Mouse (Mus musculus): Measurements from ENCODE around the gene Itpr2. TPM values are rescaled to one million over a fixed set of nuclear protein-coding genes. Genes with fewer than 3 reads are reported as not detected.
A peak's percentile ranks its signal among the peaks of the same experiment; 100 is the strongest.

Gene Itpr2
- polyA plus RNA-seq, 1 experiment, result 31.9 TPM

DNA sequence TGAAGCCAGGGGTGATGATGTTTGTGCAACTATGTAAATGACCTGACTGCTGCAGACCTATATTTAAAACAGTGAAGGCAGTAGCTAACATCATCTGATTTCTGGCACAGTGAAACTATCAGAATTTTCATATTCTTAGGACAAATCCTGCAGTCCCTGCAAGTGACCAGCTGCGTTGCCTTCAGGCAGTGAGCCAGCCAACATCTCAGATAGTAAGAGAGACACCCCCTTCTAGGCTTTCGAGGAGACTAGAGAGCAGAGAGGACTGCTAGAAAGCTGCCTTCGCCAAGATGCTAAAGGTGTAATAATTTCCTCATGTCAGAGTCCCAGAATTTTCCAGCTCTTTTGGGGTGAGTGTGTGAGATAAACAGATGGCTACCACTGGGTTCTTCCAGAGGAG, 388.0 kb downstream of the Itpr2 start:
- no peak for TF ChIP-seq POLR2A (IDR thresholded peaks at IDR 0.05; ENCODE audit: low read depth, low read length)
- no peak for TF ChIP-seq CTCF (conservative IDR thresholded peaks at IDR 0.05; ENCODE audit: insufficient read depth, insufficient read length, low read depth, low read length)
- DNase-seq, result no peak
- WGBS, result 85% methylated on average over 3 of the region's 3 CpGs

GRCm38 (mm10) chr6:146113085-146113484, 388.9 kb downstream of the Itpr2 start:
- H3K36me3 ChIP-seq (ENCODE audit: control insufficient read depth, insufficient read depth, low read length), result no peaks in the 10 kb centered on the region
- WGBS, result 83% methylated on average over 4 of the region's 4 CpGs

More for the DNA sequence above, 388.0 kb downstream of the Itpr2 start:
- Histone ChIP-seq H3K4me1 (ENCODE audit: control insufficient read depth, insufficient read depth, low read length) (no peaks in the 10 kb centered on the region), H3K27me3 (replicated peaks; ENCODE audit: control insufficient read depth, insufficient read depth, low read length) (no peaks in the 10 kb centered on the region), H3K4me3 (ENCODE audit: insufficient read depth, low read depth, low read length) (no peak overlapping the region), H3K27ac (ENCODE audit: insufficient read depth, low read depth, low read length) (no peak overlapping the region), H3K36me3 (ENCODE audit: control insufficient read depth, insufficient read depth, low read length) (no peaks in the 10 kb centered on the region)

GRCm38 (mm10) chr6:146112211-146112610, 389.8 kb downstream of the Itpr2 start:
- Histone ChIP-seq H3K36me3 (ENCODE audit: control insufficient read depth, insufficient read depth, low read length) (no peaks in the 10 kb centered on the region), H3K27ac (ENCODE audit: insufficient read depth, low read depth, low read length) (no peak overlapping the region), H3K4me3 (ENCODE audit: insufficient read depth, low read depth, low read length) (no peak overlapping the region), H3K4me1 (ENCODE audit: control insufficient read depth, insufficient read depth, low read length) (no peaks in the 10 kb centered on the region), H3K27me3 (replicated peaks; ENCODE audit: control insufficient read depth, insufficient read depth, low read length) (no peaks in the 10 kb centered on the region)
- TF ChIP-seq CTCF (conservative IDR thresholded peaks at IDR 0.05; ENCODE audit: insufficient read depth, insufficient read length, low read depth, low read length) (no peak), POLR2A (IDR thresholded peaks at IDR 0.05; ENCODE audit: low read depth, low read length) (no peak)
- no peak for DNase-seq
- whole genome bisulfite sequencing, result 88% methylated on average over 7 of the region's 7 CpGs

More at GRCm38 (mm10) chr6:146113085-146113484, 388.9 kb downstream of the Itpr2 start:
- Histone ChIP-seq H3K27me3 (replicated peaks; ENCODE audit: control insufficient read depth, insufficient read depth, low read length) (no peaks in the 10 kb centered on the region), H3K4me3 (ENCODE audit: insufficient read depth, low read depth, low read length) (no peak overlapping the region), H3K27ac (ENCODE audit: insufficient read depth, low read depth, low read length) (no peak overlapping the region), H3K4me1 (ENCODE audit: control insufficient read depth, insufficient read depth, low read length) (no peaks in the 10 kb centered on the region)
- TF ChIP-seq POLR2A (IDR thresholded peaks at IDR 0.05; ENCODE audit: low read depth, low read length), result no peak
- TF ChIP-seq CTCF (conservative IDR thresholded peaks at IDR 0.05; ENCODE audit: insufficient read depth, insufficient read length, low read depth, low read length), result no peak
- no peak for DNase-seq

DNA sequence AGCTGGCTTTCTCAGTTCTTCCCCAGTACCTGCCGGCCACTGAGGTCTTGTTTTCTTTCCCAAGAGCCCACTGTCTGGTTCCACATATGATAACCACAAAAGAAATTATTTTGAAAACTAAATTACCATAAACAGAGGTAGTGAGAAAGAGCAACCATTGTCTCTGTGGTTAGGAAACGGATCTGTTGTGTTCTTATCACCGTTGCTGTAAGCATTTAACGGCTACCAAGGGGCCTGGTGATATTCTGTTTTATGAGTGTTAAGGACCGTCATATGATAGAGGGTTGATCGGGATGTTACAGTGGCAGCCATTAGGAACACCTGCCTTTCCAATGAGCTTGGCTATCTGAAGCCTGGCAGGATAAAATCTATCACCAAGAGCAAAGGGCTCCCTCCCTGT, 390.2 kb downstream of the Itpr2 start:
- TF ChIP-seq POLR2A (IDR thresholded peaks at IDR 0.05; ENCODE audit: low read depth, low read length), result no peak
- TF ChIP-seq CTCF (conservative IDR thresholded peaks at IDR 0.05; ENCODE audit: insufficient read depth, insufficient read length, low read depth, low read length), result no peak
- Histone ChIP-seq H3K27ac (ENCODE audit: insufficient read depth, low read depth, low read length) (no peak overlapping the region), H3K4me1 (ENCODE audit: control insufficient read depth, insufficient read depth, low read length) (no peaks in the 10 kb centered on the region), H3K4me3 (ENCODE audit: insufficient read depth, low read depth, low read length) (no peak overlapping the region), H3K27me3 (replicated peaks; ENCODE audit: control insufficient read depth, insufficient read depth, low read length) (no peaks in the 10 kb centered on the region), H3K36me3 (ENCODE audit: control insufficient read depth, insufficient read depth, low read length) (no peaks in the 10 kb centered on the region)
- 90% methylated on average over 6 of the region's 6 CpGs for WGBS
- no peak for DNase-seq

GRCm38 (mm10) chr6:146110832-146111741, 390.9 kb downstream of the Itpr2 start:
- no peaks in the 10 kb centered on the region for H3K36me3 ChIP-seq (ENCODE audit: control insufficient read depth, insufficient read depth, low read length)
- DNase-seq, result peak; percentile 7
- no peaks in the 10 kb centered on the region for H3K27me3 ChIP-seq (replicated peaks; ENCODE audit: control insufficient read depth, insufficient read depth, low read length)
- H3K4me3 ChIP-seq (ENCODE audit: insufficient read depth, low read depth, low read length), result no peak overlapping the region
- WGBS, result 56% methylated on average over 21 of the region's 21 CpGs
- no peak for TF ChIP-seq POLR2A (IDR thresholded peaks at IDR 0.05; ENCODE audit: low read depth, low read length)
- no peak for TF ChIP-seq CTCF (conservative IDR thresholded peaks at IDR 0.05; ENCODE audit: insufficient read depth, insufficient read length, low read depth, low read length)
- H3K4me1 ChIP-seq (ENCODE audit: control insufficient read depth, insufficient read depth, low read length), result no peaks in the 10 kb centered on the region
- H3K27ac ChIP-seq (ENCODE audit: insufficient read depth, low read depth, low read length), result no peak overlapping the region

- DNase-seq, result no peak
- H3K4me1 ChIP-seq (ENCODE audit: control insufficient read depth, insufficient read depth, low read length), result no peaks in the 10 kb centered on the region
- H3K36me3 ChIP-seq (ENCODE audit: control insufficient read depth, insufficient read depth, low read length), result no peaks in the 10 kb centered on the region
- 79% methylated on average over 4 of the region's 4 CpGs for WGBS
- no peak overlapping the region for H3K27ac ChIP-seq (ENCODE audit: insufficient read depth, low read depth, low read length)
- no peak for TF ChIP-seq POLR2A (IDR thresholded peaks at IDR 0.05; ENCODE audit: low read depth, low read length)
- TF ChIP-seq CTCF (conservative IDR thresholded peaks at IDR 0.05; ENCODE audit: insufficient read depth, insufficient read length, low read depth, low read length), result no peak
- no peaks in the 10 kb centered on the region for H3K27me3 ChIP-seq (replicated peaks; ENCODE audit: control insufficient read depth, insufficient read depth, low read length)
- H3K4me3 ChIP-seq (ENCODE audit: insufficient read depth, low read depth, low read length), result no peak overlapping the region
Measured at GRCm38 (mm10) chr6:146110425-146110824, 391.6 kb downstream of the Itpr2 start.

- no peak for DNase-seq
- WGBS, result 95% methylated on average over 7 of the region's 7 CpGs
- no peaks in the 10 kb centered on the region for H3K36me3 ChIP-seq (ENCODE audit: control insufficient read depth, insufficient read depth, low read length)
- H3K4me3 ChIP-seq (ENCODE audit: insufficient read depth, low read depth, low read length), result no peak overlapping the region
- no peaks in the 10 kb centered on the region for H3K4me1 ChIP-seq (ENCODE audit: control insufficient read depth, insufficient read depth, low read length)
- TF ChIP-seq CTCF (conservative IDR thresholded peaks at IDR 0.05; ENCODE audit: insufficient read depth, insufficient read length, low read depth, low read length), result no peak
- no peak for TF ChIP-seq POLR2A (IDR thresholded peaks at IDR 0.05; ENCODE audit: low read depth, low read length)
- no peak overlapping the region for H3K27ac ChIP-seq (ENCODE audit: insufficient read depth, low read depth, low read length)
- no peaks in the 10 kb centered on the region for H3K27me3 ChIP-seq (replicated peaks; ENCODE audit: control insufficient read depth, insufficient read depth, low read length)
Measured at GRCm38 (mm10) chr6:146108695-146109094, 393.3 kb downstream of the Itpr2 start.

Data from kidney, adult 2 months (tissue).